Mouse (Mus musculus) stomach, postnatal 0 days (tissue): ENCODE data around the gene Parp9. TPM values are rescaled to one million over a fixed set of nuclear protein-coding genes. Genes with fewer than 3 reads are reported as not detected.
A peak's percentile ranks its signal among the peaks of the same experiment; 100 is the strongest.
"Not testable (repeated sequence)": the region's sequence is repeated elsewhere in the genome, so short reads cannot be mapped to it uniquely, and the experiment has no call there.

Experiments used
- ATAC-seq: fragments of 200-750 bp; cut with Nextera tagmentation; 2 replicates; pipeline ENCODE4 v1.8.0; 2017; ENCODE audit not compliant: low FRiP score, low TSS enrichment
- DNase-seq: peaks from one replicate; pipeline ENCODE4 v3.0.0-alpha.2; 2016; ENCODE audit warnings: low spot score
- H3K27ac ChIP-seq: fragments of 300-500 bp; sonication (generic); replicated peaks from 2 replicates; pipeline ENCODE4 v1.5.1; 2014; ENCODE audit warnings: mild to moderate bottlenecking, control low read depth
- H3K27me3 ChIP-seq: fragments of 300-500 bp; sonication (generic); 2 replicates; pipeline ENCODE4 v1.6.1; 2014; ENCODE audit warnings: low read length; ENCODE audit not compliant: control insufficient read depth, insufficient read depth
- H3K36me3 ChIP-seq: fragments of 300-500 bp; sonication (generic); 2 replicates; pipeline ENCODE4 v1.6.1; 2014; ENCODE audit warnings: low read length, mixed read lengths; ENCODE audit not compliant: control insufficient read depth, insufficient read depth
- H3K4me1 ChIP-seq: fragments of 300-500 bp; sonication (generic); replicated peaks from 2 replicates; pipeline ENCODE4 v1.6.1; 2014; ENCODE audit warnings: antibody characterized with exemption; ENCODE audit not compliant: control insufficient read depth, insufficient read depth
- H3K4me2 ChIP-seq: fragments of 300-500 bp; sonication (generic); replicated peaks from 2 replicates; pipeline ENCODE4 v1.6.1; 2014; ENCODE audit warnings: low read depth, mild to moderate bottlenecking, control low read depth, moderate library complexity
- H3K4me3 ChIP-seq: fragments of 300-500 bp; sonication (generic); 2 replicates; pipeline ENCODE4 v1.5.1; 2014; ENCODE audit warnings: low read depth, low read length, control low read depth
- H3K9ac ChIP-seq: fragments of 300-500 bp; sonication (generic); 2 replicates; pipeline ENCODE4 v1.6.1; 2014; ENCODE audit warnings: mild to moderate bottlenecking, low read length, control low read depth, mixed read lengths
- H3K9me3 ChIP-seq: fragments of 300-500 bp; sonication (generic); 2 replicates; pipeline ENCODE4 v1.6.1; 2016; ENCODE audit warnings: low read length; ENCODE audit not compliant: control insufficient read depth
- CTCF ChIP-seq: IDR thresholded peaks from 2 replicates; pipeline ENCODE4 v1.5.1; 2016; ENCODE audit warnings: antibody characterized with exemption, low read depth, mild to moderate bottlenecking, moderate library complexity
- EP300 ChIP-seq: optimal IDR thresholded peaks from 2 replicates; pipeline ENCODE3; 2016; ENCODE audit warnings: antibody characterized with exemption
- WGBS: fragments of 180-500 bp; shearing (Covaris S2); extraction: QIAGEN DNeasy Blood & Tissue Kit; methylation state at CpG from one replicate; pipeline ENCODE4 v1.1.7; 2014; 5-methylcytosine and 5-hydroxymethylcytosine counted together
- polyA plus RNA-seq: library from polyadenylated mRNA; unstranded; fragments of >200 nt; fragmentation: Nextera tagmentation; extraction: Ambion mirVana; gene quantifications from 2 replicates; pipeline ENCODE4 v1.2.1, GENCODE M21; 2015

Parp9 gene
- polyA plus RNA-seq = 9.5 and 9.8 TPM in 2 replicates

GRCm38 (mm10) chr16:35938211-35939151 lies at the start of gene Parp9, which contains the start of gene Dtx3l:
Gene Parp9, plus strand, starts transcription at chr16:35938470.
Gene Dtx3l, minus strand, starts transcription at chr16:35939151.
- Histone ChIP-seq H3K9me3 (no peaks in the 10 kb centered on the region), H3K9ac (peak within 1 kb of the TSS; percentile 86), H3K4me3 (peak within 1 kb of the TSS; percentile 80), H3K36me3 (0 out of 2 replicates have a peak, but pooled peaks cover 1% of the 10 kb centered on the region), H3K27ac (peak within 1 kb of the TSS; percentile 88), H3K27me3 (no peaks in the 10 kb centered on the region), H3K4me1 (no peaks in the 10 kb centered on the region), H3K4me2 (peak within 1 kb of the TSS; percentile 82)
- TF ChIP-seq CTCF = no peak
- no peak for TF ChIP-seq EP300
- WGBS = 1% methylated on average over 52 of the region's 52 CpGs
- ATAC-seq = peak; percentile 74
- peak; percentile 61 for DNase-seq

GRCm38 (mm10) chr16:35888910-35889309 lies 49.4 kb upstream of the Parp9 start:
- WGBS = 87% methylated on average over 5 of the region's 5 CpGs
- H3K4me1 ChIP-seq = no peaks in the 10 kb centered on the region
- ATAC-seq = no peak

GRCm38 (mm10) chr16:35890645-35891044 lies 47.6 kb upstream of the Parp9 start:
- no peaks in the 10 kb centered on the region for H3K36me3 ChIP-seq
- no peak overlapping the region for H3K27ac ChIP-seq
- no peak overlapping the region for H3K4me2 ChIP-seq
- no peaks in the 10 kb centered on the region for H3K27me3 ChIP-seq
- DNase-seq (no peak), ATAC-seq (no peak)
- WGBS = 73% methylated on average over 3 of the region's 3 CpGs
- no peak overlapping the region for H3K9ac ChIP-seq
- H3K4me3 ChIP-seq = no peak overlapping the region
- H3K9me3 ChIP-seq = no peaks in the 10 kb centered on the region
- peak; percentile 62 for TF ChIP-seq CTCF
- TF ChIP-seq EP300 = no peak
- H3K4me1 ChIP-seq = no peaks in the 10 kb centered on the region

More at GRCm38 (mm10) chr16:35888910-35889309, 49.4 kb upstream of the Parp9 start:
- DNase-seq = no peak
- Histone ChIP-seq H3K4me3 (no peak overlapping the region), H3K36me3 (no peaks in the 10 kb centered on the region), H3K27me3 (no peaks in the 10 kb centered on the region), H3K9ac (no peak overlapping the region), H3K4me2 (no peak overlapping the region), H3K9me3 (no peaks in the 10 kb centered on the region), H3K27ac (no peak overlapping the region)
- TF ChIP-seq CTCF = 0 out of 2 replicates have a peak, but pooled peaks have one; percentile 7
- TF ChIP-seq EP300 = no peak

DNA sequence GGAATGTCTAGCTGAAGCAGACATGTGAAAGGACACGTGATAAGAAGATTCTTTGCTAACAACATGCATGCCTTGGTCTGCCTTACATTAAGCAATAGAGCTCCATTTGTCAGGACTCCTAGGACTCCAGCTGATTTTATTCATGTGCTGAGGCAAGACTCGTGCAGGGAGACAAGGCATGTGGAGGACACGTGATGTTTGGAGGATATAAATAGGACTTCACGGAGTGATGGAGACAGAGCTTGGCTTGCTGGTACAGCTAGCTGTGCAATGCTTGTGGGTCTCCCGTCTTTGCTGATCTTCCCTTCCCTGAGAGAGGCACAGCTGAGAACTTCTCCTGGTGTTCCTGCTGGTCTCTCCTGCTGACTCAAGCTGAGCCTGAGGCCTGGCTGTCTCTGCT lies 46.7 kb upstream of the Parp9 start:
- not testable (repeated sequence) for H3K4me3 ChIP-seq, DNase-seq, H3K27me3 ChIP-seq, H3K9ac ChIP-seq, H3K27ac ChIP-seq, H3K4me1 ChIP-seq, H3K36me3 ChIP-seq, ATAC-seq, H3K9me3 ChIP-seq, H3K4me2 ChIP-seq
- 56% methylated on average over 5 of the region's 5 CpGs for WGBS

DNA sequence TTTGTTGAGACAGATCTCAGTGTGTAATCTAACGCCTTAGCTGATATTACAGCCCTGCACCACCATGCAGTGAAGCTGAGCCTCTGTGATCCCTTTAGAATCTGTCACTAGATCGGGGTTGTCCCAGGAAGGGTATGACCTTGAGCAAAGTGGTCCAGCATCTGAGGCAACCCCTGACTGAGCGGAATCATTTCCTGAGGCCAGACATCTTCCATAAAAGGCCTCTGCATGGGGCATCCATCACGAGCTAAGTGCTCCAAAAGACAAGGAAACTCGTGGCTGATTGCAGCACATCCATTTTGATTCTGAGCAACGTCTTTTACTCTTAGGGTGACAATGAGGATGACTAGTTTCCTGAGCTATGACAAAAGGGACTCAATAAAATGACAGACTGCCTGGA lies 43.3 kb upstream of the Parp9 start:
- no peak for ATAC-seq
- no peak overlapping the region for H3K4me2 ChIP-seq
- no peak overlapping the region for H3K4me3 ChIP-seq
- H3K27me3 ChIP-seq = no peaks in the 10 kb centered on the region
- H3K36me3 ChIP-seq = no peaks in the 10 kb centered on the region
- no peak for DNase-seq
- no peaks in the 10 kb centered on the region for H3K9me3 ChIP-seq
- no peaks in the 10 kb centered on the region for H3K4me1 ChIP-seq
- WGBS = 38% methylated on average over 6 of the region's 6 CpGs
- H3K27ac ChIP-seq = no peak overlapping the region
- H3K9ac ChIP-seq = no peak overlapping the region
- TF ChIP-seq EP300 (no peak), CTCF (no peak)

- ATAC-seq = no peak
- no peaks in the 10 kb centered on the region for H3K4me1 ChIP-seq
- H3K27ac ChIP-seq = no peak overlapping the region
- DNase-seq = no peak
- WGBS = 72% methylated on average over 3 of the region's 3 CpGs
- H3K4me2 ChIP-seq = no peak overlapping the region
- H3K36me3 ChIP-seq = no peaks in the 10 kb centered on the region
- no peak for TF ChIP-seq CTCF
- TF ChIP-seq EP300 = no peak
- no peak overlapping the region for H3K4me3 ChIP-seq
- H3K9ac ChIP-seq = no peak overlapping the region
- H3K9me3 ChIP-seq = no peaks in the 10 kb centered on the region
- no peaks in the 10 kb centered on the region for H3K27me3 ChIP-seq
Observed at GRCm38 (mm10) chr16:35900541-35900940, 37.7 kb upstream of the Parp9 start.
